Mouse (Mus musculus) cerebellum, adult 2 months (tissue): ENCODE measurements around the gene Fadd.

Experiments used
- CTCF ChIP-seq: fragments of 200-500 bp; IDR thresholded peaks from 2 replicates; pipeline ENCODE4 v1.5.1; 2011; ENCODE audit warnings: low read depth, mild to moderate bottlenecking, control low read depth, low read length, moderate library complexity, borderline replicate concordance; ENCODE audit not compliant: insufficient read depth
- POLR2A ChIP-seq: fragments of 200-500 bp; IDR thresholded peaks from 2 replicates; pipeline ENCODE4 v1.6.1; 2011; ENCODE audit warnings: low read length, control low read depth, borderline replicate concordance; ENCODE audit not compliant: insufficient read depth

GRCm38 (mm10) chr7:144566921-144567682 is 15.2 kb downstream of the Fadd start:
- TF ChIP-seq POLR2A (no peak), CTCF (no peak)
